Mouse (Mus musculus) heart, postnatal 14 days (tissue): Measurements from ENCODE around the gene Hexim1. TPM values are rescaled to one million over a fixed set of nuclear protein-coding genes. Genes with fewer than 3 reads are reported as not detected.

Source experiments
- DNase-seq, 2 experiments: peaks; one replicate each; pipeline ENCODE4 v3.0.0; 2021 to 2022
- intact Hi-C: fragments of 180-260 bp; cut with DNase I; formaldehyde crosslinking; loops from one replicate; pipeline ENCODE4 v1.15.1; 2025
- total RNA-seq, 2 experiments: library from RNA; stranded (reverse); gene quantifications; 2 replicates each; pipeline ENCODE4 v1.2.3; 2021

Hexim1 gene
- total RNA-seq, 2 experiments from 2014 or later, result 18.5 to 20.4 TPM

DNA sequence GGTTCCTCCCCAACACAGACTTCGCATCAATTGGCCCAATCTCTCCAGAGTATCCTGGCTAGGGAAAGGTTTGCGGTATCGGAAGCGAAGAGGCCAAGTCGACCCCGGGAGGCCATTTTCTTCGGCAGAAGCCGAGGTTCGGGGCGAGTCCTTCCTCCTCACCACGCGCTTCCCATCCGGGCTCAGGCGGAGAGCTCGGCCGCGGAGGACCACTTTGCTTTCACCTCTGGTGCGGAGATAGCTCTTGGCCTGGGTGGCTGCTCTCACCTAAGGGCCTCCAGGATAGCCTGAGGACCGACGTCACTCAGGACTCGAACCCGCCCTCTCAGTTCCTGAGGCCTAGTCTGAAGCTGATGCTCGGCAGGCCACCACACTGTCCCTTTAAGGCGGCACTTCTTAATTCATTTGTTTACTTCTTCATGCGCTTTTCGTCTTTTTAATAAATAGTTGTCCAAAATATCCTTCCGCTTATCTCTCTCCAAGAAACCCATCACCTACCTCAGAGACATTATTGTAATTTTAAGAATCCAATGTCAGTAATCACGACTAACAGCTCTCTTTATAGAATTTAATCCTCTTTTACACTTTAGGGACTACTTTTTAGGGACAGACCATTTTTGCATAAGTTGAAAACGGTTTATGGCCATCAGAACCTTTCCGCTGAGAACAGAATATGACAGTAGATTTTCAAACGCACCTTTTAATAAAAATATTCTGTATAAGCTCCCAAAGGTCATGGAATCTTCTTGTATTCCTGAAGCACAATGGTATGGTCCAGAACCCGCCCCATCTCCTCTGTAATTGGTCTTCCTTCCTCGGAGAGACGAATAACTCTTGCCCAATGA is 646 bp upstream of the Hexim1 start:
- intact Hi-C loops, result no loop called here
- DNase-seq, result peak; percentile 81 to 82

DNA sequence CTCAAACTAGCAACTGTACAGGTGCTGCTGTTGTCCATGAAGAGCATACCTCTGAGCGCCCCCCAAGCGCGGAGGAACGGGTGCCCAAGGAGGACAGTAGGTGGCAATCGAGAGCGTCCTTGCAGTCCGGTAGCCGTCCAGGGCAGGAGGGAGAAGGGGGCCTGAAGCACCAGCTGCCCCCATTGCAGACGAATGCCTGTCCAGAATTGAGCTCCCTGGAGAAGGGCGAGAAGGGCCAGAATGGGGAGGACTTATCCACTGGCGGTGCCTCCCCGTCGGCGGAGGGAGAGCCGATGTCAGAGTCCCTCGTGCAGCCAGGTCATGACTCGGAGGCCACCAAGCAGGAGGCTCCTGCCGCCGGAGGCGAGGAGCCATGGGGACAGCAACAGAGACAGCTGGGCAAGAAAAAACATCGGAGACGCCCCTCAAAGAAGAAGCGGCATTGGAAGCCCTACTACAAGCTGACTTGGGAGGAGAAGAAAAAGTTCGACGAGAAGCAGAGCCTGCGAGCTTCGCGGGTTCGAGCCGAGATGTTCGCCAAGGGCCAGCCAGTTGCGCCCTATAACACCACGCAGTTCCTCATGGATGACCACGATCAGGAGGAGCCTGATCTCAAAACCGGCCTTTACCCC is 1.0 kb downstream of the Hexim1 start:
- peak; percentile 82 to 84 for DNase-seq
- intact Hi-C loops, result loop anchor here (1.0 kb wide), 2 partner anchors 15 to 42 kb away; partner anchors contain the start of gene Hexim2

DNA sequence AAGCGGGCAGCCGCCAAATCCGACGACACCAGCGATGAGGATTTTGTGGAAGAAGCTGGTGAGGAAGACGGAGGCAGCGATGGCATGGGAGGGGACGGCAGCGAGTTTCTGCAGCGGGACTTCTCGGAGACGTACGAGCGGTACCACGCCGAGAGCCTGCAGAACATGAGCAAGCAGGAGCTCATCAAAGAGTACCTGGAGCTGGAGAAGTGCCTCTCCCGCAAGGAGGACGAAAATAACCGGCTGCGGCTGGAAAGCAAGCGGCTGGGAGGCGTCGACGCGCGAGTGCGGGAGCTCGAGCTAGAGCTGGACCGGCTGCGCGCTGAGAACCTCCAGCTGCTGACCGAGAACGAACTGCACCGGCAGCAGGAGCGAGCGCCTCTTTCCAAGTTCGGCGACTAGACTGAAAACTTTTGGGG is 1.6 kb downstream of the Hexim1 start:
- intact Hi-C loops, result loop anchor here (1.0 kb wide), 2 partner anchors 15 to 42 kb away; partner anchors contain the start of gene Hexim2
- DNase-seq, result peak; percentile 62 to 65

DNA sequence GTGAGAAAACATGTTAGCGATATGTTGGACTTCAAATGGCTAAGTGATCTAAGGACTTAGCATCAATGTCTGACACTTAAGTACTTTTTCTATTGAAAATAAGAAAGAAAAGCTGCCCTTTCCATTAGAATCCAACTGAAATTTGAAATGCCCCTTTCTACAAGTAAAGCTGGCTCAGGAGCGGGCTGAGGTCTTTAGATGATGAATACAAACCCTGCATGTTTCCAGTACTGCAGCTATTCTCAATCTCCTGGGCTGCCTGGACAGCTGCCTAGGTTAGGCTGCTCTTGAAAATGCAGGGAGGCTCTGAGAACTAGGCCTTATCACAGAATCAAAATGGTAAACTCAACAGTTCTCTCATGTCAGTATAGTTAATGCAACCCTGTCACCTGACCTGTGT is 2.8 kb downstream of the Hexim1 start:
- intact Hi-C loops, result no loop called here
- DNase-seq, result no peak

DNA sequence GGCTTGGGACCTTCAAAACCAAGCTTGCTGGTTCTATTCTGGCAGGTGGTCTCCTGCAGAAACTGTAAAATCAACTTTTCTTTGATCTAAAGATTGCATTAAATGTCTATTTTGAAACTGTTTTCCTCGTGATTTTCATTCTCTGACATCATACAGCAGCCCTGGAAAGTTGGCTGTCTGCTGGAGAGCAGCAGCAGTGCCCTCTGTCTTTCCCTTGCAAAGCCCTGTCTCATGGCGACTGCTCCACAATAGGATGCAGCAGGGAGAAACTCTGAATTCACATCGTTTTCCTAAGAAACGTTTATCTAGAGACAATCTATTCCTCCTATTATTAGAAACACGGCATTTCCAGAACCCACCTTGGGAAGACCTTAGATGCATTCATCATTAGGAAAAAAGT is 3.6 kb downstream of the Hexim1 start:
- intact Hi-C loops, result no loop called here
- no peak for DNase-seq

DNA sequence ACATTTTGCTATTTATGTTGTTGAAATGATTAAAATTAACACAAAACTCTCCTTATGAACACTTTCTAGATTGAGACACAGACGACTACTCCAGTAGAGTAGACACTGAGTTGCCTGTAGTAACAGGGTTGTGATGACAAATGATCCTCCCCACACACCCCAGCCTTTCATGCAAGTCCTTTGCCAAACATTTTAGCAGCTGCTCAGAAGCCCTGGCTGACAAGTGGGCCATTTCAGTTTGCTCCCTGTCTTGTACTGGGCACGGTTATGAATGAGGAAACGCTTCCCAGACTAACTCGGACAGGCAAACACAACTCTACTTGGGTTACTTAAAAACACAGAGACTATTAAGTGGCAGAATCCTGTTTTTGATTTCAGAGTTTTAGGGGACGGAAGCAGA is 4.3 kb downstream of the Hexim1 start:
- intact Hi-C loops, result no loop called here

DNA sequence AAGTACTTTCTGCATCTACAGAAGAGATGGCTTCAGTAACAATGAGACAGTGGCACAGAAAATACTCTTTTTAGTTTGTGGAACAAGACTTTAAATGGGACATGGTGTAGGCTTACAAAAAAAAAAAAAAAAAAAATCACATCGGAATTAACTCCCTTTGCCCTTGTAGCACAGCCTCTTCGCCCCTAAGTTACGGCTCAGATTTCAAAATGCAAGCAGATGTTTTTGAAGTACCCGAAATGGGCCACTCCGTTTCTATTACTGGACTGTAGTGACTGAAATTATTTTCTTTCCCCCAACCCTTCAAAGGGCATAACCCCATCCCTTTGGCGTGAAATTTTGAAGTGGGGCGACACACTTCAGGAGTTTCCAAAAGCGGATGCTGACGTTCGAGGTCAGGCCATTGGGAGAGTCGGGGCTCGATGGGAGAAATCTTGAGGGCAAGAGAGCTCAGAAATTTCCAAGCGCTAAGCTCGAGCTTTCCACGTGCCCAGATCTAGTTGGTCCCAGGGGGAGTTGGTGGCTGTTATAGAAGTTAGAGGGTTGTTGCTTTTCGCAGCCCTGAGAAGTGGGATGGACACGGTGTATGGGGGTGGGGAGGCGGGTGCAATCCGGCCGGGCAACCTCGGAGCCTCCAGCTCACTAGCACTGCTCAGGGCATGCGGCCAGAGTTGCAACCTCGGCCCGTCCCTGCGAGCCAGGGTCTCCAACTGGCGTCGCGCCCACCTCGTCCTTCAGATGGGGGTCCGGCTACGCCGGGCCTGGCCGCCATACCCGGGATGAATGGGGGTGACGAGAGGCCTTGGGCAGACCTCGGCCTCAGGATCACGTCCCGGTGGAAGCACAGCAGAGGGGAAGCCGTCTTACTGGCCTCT is 15.9 kb downstream of the Hexim1 start, which contains the start of gene Hexim2:
Gene Hexim2, plus strand, starts transcription at position 729 of the 875 bp plus-strand sequence.
- intact Hi-C loops, result loop anchor here (1.0 kb wide), 1 partner anchor 15 kb away; no protein-coding TSS in a partner anchor
- peak; percentile 71 to 72 for DNase-seq

More for the DNA sequence above, 4.3 kb downstream of the Hexim1 start:
- no peak for DNase-seq

DNA sequence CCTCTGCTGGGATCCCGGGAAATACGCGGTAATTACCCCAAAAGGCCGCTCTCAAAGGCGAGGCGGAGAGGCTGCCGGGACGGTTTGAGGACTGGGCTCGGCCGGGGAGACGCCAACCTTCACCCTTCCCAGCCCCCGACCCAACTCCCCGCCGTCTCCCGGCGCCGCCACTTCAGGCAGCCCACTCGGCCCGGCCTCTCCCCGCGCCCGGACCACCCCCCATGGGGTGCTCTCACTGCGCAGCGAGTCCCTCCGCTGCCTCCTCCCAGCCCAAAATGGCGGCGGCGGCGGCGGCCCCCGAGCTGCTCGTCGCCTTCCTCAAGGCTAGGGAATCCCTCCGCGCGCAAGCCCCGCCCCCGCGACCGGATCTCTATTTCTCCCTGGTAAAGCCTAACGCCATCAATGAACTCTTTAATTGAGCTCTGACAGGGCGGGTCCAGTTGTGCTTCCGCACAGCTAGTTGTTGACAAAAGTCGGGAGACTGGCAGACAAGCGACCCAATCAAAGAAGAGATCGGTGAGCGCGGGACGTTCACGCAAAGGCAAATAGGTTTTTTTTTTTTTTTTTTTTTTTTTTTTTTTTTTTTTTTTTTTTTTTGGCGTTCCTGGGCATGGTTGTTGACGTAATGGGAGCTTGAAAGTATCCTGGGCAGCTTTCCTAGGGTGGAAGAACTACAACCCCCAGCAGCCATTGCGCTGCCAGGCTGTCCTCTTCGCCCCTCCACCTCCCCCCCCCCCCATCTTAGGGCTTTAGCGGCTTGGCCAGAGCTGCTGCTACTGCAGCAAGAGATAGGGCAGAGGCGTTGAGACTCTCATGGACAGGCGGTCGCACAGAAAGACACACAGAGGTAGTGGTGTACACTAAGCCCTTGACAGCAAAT is 16.8 kb downstream of the Hexim1 start:
- intact Hi-C loops, result loop anchor here (1.0 kb wide), 1 partner anchor 16 kb away; no protein-coding TSS in a partner anchor
- peak; percentile 100 for DNase-seq

DNA sequence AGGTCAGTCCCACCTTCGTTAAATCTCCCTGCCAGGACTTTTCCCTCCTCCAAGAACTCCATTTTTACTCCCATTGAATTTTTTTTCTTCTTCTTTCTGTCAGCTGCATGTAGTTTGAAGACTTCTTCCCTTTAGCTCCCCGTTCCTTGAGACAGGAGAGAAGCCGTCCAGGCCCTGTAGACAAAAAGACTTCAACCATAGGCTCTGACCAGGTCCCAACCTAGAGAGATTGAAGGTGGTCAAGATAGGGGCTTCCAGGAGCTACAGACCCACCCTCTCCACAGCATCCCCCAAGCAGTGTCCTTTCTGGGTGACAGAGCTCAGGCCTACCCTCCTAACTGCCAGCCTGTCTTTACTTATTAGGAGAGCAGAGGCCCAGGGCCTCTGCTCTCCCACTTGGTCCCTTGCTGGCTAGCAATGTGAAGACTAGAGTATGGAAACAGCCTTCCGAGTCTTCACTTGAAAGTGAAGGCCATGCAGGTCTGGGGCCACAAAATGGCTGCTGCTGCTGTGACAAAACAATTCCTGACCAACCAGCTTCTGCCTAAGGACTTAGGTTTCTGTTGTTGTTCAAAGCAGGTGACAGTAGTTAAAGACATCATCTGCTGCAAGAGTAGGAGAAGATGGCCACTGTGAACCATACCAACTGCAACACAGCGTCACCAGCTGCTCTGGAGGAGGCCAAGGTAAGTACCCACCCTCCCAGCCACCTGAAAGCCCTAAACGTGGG is 17.6 kb downstream of the Hexim1 start:
- no peak for DNase-seq
- intact Hi-C loops, result no loop called here

DNA sequence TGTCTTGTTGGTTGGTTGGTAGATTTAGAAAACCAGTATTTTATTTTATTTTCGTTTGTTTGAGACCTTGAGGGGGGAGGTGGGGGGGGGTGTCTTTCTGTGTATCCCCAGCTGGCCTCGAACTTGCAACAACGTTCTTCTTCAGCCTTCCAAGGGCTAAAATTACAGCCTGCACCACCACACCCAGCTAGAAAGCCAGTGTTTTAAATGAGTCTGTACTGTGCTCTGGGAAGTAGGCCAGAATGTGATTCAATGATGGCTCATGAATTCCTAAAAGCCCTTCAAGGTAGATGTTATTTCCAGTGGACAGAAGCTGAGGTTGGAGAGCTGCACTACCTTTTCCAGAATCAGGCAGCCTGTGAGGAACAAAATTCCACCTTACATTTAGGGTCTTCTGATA is 18.2 kb downstream of the Hexim1 start:
- intact Hi-C loops, result no loop called here
- no peak for DNase-seq

DNA sequence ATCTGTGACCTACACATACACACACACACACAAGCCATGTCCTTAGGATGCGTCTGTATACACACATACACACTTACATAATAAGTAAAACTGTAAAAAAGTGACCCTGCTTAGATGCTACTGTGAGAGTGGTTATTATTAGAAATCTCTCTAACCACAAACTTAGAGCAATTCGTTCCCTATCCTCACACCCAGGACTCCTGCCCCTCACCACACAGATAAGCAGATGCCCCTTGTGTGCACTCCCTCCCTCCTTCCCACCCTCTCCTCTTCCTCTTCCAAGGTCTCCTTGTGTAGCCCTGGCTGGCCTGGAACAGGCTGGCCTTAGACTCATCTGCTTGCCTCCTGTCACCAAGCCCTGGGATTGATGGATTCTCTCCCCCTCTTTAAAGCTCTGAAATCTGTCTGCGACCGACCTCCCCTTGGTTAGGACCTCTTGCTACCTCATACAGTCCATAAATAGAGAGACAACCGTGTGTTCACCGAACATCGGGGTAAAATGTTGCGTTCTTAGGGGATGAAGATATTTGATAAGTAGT is 20.1 kb downstream of the Hexim1 start:
- DNase-seq, result no peak
- intact Hi-C loops, result no loop called here

DNA sequence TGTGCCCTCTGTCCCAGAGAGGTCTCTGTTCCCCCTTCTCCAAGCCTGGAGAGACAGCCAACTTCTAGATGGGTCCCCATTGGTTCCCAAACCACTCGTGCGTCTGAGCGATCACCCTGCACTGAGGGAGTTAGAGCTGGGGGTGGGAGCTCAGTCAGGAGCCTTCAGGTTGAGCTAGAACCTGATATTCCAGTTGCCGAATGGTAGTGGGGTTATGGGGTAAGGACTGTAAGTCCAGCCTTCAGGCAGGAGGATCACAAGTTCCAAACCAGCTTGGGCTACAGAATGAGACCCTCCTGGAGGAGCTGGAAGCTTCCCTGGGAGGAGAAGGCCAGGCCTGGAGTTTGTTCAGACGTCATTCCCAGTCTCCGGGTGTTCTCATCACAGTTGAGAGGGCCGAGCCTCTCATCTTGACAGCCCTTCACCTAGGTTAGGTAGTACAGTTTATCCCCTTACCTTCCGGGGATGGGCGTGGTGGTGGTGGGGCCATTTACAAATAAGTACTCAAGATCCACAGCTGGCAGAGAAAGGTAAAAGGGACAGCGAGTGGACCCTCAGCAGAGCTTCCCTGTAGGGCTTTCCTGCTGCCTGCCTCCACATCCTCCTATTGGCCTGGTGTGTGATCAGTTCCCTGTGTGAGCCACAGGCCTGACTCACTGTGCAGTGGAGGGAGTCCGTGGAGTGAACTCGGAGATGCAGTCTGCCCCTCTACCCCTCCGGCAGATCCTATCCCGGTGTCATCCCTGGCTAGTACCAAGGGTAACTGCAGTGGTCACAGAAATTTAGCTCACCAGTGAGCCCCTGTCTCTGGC is 24.1 kb downstream of the Hexim1 start:
- intact Hi-C loops, result no loop called here
- no peak for DNase-seq

DNA sequence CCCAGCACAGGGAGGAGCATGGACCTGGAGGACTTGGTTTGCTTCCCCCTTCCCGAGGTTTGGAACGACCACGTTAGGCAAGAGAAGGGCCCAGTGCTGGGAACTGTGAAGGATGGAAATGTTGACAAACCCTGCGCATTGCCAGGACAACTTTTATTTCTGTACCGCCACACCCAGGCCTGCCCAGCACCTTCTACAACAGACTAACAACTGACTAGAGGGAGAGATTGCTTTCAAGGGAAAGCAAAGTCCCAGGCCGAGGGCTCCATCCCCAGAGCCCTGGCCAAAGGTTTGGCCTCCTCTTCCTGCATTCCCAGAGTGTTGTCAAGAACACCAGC is 24.7 kb downstream of the Hexim1 start:
- intact Hi-C loops, result no loop called here

DNA sequence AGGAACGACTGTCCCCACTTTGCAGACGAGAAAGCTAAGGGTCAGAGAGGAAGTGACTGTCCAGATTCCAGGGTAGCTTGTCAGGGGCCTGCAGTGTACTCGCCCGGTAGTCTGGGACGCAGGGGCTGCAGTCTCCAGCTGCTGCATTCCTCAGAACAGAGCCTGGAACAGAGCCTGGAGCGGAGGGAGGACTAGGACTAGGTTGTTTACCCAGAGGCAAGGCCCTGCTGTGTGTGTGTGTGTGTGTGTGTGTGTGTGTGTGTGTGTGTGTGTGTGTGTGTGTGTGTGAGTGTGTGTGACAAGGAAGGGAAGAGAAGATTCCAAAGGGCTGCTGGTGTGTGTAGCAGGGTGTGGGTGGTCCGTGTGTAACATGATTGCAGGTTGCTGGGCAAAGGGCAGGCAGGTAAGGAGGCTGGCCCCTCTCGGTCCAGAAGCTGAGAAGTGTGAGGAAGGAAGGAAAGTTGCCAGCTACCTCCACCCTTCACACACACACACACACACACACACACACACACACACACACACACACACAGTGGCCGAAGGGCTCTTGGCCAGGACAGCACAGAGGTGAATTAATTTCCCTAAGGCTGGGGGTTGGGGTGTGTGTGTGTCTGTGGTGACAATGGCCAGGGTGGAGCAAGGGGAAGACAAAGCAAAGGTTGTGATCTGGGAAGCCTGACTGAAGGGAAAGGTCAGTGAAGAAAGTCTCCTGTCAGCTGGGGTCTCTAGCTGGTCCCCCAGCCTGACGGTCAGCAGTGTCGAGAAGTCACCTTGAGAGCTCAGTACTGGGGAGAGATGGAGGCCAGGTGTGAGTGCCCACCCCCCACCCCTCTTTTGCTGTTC is 25.3 kb downstream of the Hexim1 start:
- intact Hi-C loops, result no loop called here
- DNase-seq, result peak; percentile 76 to 81

More for the DNA sequence above, 24.7 kb downstream of the Hexim1 start:
- no peak for DNase-seq

DNA sequence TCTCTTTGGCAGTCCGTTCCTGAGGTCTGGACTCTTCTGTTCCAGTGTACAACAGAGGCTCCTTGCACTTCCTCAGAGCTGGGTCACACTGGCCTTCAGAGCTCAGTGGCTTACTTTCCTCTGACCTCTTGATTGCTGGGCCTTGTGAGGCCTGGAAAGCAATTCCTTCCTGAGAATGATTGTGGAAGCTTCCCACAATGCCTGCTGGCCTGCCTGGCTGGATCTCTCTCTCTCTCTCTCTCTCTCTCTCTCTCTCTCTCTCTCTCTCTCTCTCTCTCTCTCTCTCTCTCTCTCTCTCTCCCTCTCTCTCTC is 25.9 kb downstream of the Hexim1 start:
- intact Hi-C loops, result no loop called here
- DNase-seq, result peak in 1 of 2 experiments; percentile 44

DNA sequence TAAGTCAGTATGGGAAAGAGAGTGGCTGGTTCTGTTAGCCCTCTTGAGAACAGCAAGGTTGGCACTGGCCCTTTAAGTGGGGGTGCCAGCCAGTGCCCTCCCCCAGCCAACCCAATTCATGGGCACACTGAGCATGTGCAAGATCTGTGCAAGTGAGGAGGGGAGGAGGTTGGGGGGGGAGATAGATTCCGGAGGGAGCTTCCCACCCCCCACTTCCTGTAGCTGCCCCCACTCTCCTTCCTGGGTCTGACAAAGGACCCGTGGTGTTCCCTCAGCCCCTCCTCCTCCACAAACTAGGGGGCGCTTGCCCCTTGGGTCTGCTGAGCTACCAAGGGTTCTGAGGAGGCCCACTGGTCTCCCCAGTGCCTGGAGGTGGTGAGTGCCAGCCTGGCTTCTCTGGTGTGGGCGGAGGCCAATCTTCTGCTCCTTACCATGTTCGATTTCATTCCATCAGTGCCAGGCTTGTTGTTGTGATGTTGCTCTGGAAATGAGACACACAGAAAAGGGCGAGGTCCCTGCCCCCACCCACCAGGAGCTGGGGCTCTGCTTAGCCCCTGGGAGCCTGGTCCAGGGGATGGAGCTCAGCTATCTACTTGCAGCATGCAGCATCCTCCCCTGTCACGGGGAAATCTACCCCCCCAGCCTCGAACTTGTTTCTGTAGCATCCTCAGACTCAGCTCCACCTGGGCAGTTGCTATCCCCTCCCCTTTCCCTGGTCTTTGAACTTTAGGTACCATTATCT is 26.6 kb downstream of the Hexim1 start:
- DNase-seq, result peak; percentile 46 to 64
- intact Hi-C loops, result no loop called here
